11 mouse cellular contexts compared by ENCODE assay signal in the genomic region with DNA sequence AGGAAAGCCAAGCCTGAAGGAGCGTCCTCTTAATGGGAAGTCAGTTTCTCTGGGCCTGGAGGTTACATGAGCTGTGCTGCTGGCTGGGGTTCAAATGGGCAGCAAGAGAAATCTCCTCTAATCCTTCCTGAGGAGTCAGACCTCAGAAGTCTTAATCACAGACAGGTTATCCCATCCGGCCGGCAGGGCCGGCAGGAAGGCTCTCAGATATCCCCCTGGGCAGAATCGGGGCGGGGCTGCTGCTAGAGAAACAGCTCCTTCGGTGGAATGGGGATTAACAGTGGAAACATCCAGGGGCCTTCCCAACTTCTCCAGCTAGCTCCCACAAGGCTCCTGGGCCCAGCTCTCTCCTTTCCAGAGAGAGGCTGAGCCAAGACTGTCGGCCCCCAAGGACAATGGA.
DNase-seq lines count a peak whose midpoint lies in the region; ATAC-seq and TF ChIP-seq lines count a peak whose summit lies in the region.
"Had no signal": no experiment of that assay in that cellular context is flagged by ENCODE, and none has a peak within 500 bp of the region (broad histone marks: within the 10 kb centered on the region; RNA-seq: fewer than 3 reads in every experiment).

No protein-coding gene starts in this region.

- H3K4me2 ChIP-seq in heart, embryonic 11.5 days, result no peak overlapping the region
- H3K4me2 ChIP-seq in heart, postnatal 0 days (ENCODE audit: low read depth, low read length), result no peak overlapping the region

- no peaks in the 10 kb centered on the region for H3K9me3 ChIP-seq in heart, embryonic 11.5 days (replicated peaks; ENCODE audit: control insufficient read depth, low read length)
- no peaks in the 10 kb centered on the region for H3K9me3 ChIP-seq in embryonic facial prominence, embryonic 10.5 days
- H3K9me3 ChIP-seq in heart, postnatal 0 days (replicated peaks; ENCODE audit: control insufficient read depth, low read length), result no peaks in the 10 kb centered on the region

- ATAC-seq in heart, embryonic 11.5 days (replicated peaks; ENCODE audit: insufficient number of reproducible peaks, low FRiP score, low TSS enrichment), result no peak
- ATAC-seq in heart, postnatal 0 days (ENCODE audit: insufficient read depth, low read depth), result peak; percentile 12; the same call in 1 of the 2 replicates

- H3K4me3 ChIP-seq in heart, embryonic 11.5 days (ENCODE audit: low read depth, low read length), result no peak overlapping the region
- H3K4me3 ChIP-seq in embryonic facial prominence, embryonic 10.5 days, result no peak overlapping the region
- H3K4me3 ChIP-seq in heart, postnatal 0 days (ENCODE audit: low read depth, low read length), result no peak overlapping the region

- no peak for DNase-seq in heart, postnatal 25 days (ENCODE audit: low spot score)
- DNase-seq in 3T3-L1 (ENCODE audit: low read depth, low spot score), result peak; percentile 13
- peak; percentile 71 for DNase-seq in embryonic facial prominence, embryonic 10.5 days (ENCODE audit: low spot score)
- peak; percentile 33 for DNase-seq in heart, postnatal 0 days (ENCODE audit: low spot score)
- DNase-seq in urinary bladder, postnatal 4 days (ENCODE audit: low spot score in 2 of 2), result no peak
- no peak for DNase-seq in right cerebral cortex, postnatal 10 days (ENCODE audit: low spot score in 2 of 2)
- no peak for DNase-seq in right cerebral cortex, postnatal 36 days (ENCODE audit: low spot score in 2 of 2)
- DNase-seq: lung, adult 2 months; right cerebral cortex, postnatal 4 days; thymus, postnatal 25 days had no signal

- WGBS in heart, embryonic 11.5 days (ENCODE audit: insufficient replicate concordance), result 18% methylated on average over 8 of the region's 8 CpGs
- 21% methylated on average over 8 of the region's 8 CpGs for WGBS in embryonic facial prominence, embryonic 10.5 days
- WGBS in heart, postnatal 0 days, result 44% methylated on average over 8 of the region's 8 CpGs

- no peak for TF ChIP-seq EP300 in heart, postnatal 0 days (IDR thresholded peaks at IDR 0.05; ENCODE audit: low read depth)

- H3K4me1 ChIP-seq in heart, embryonic 11.5 days (ENCODE audit: control insufficient read depth, insufficient read depth, low read length), result peaks cover 26% of the 10 kb centered on the region
- H3K4me1 ChIP-seq in embryonic facial prominence, embryonic 10.5 days, result peaks cover 57% of the 10 kb centered on the region
- H3K4me1 ChIP-seq in heart, postnatal 0 days (ENCODE audit: control insufficient read depth, insufficient read depth), result peaks cover 35% of the 10 kb centered on the region

- no peak for TF ChIP-seq CTCF in heart, postnatal 0 days (IDR thresholded peaks at IDR 0.05; ENCODE audit: low read depth)

- H3K27me3 ChIP-seq in heart, embryonic 11.5 days (ENCODE audit: control insufficient read depth, insufficient read depth, low read length), result no peaks in the 10 kb centered on the region
- H3K27me3 ChIP-seq in embryonic facial prominence, embryonic 10.5 days (replicated peaks; ENCODE audit: low read depth, poor library complexity, severe bottlenecking), result no peaks in the 10 kb centered on the region
- no peaks in the 10 kb centered on the region for H3K27me3 ChIP-seq in heart, postnatal 0 days (ENCODE audit: control insufficient read depth, insufficient read depth, low read length)

- 0 out of 2 replicates have a peak overlapping the region, but pooled peaks have one; percentile 28 for H3K9ac ChIP-seq in heart, embryonic 11.5 days (ENCODE audit: low read depth, low read length)
- no peak overlapping the region for H3K9ac ChIP-seq in heart, postnatal 0 days (replicated peaks; ENCODE audit: low read depth, low read length)

- H3K27ac ChIP-seq in heart, embryonic 11.5 days (ENCODE audit: low read depth, low read length), result no peak overlapping the region
- H3K27ac ChIP-seq in embryonic facial prominence, embryonic 10.5 days (replicated peaks), result peak overlapping the region; percentile 62
- peak overlapping the region; percentile 30; the same call in 1 of the 2 replicates for H3K27ac ChIP-seq in heart, postnatal 0 days (ENCODE audit: low read depth)

- intact Hi-C loops in heart, postnatal 25 days (cut with DNase I), result loop anchor here (5.0 kb wide), 1 partner anchor 104 kb away; a partner anchor contains a TSS

- no peaks in the 10 kb centered on the region for H3K36me3 ChIP-seq in heart, embryonic 11.5 days (ENCODE audit: control insufficient read depth, insufficient read depth, low read length)
- H3K36me3 ChIP-seq in embryonic facial prominence, embryonic 10.5 days (replicated peaks), result peaks cover 51% of the 10 kb centered on the region
- H3K36me3 ChIP-seq in heart, postnatal 0 days (replicated peaks; ENCODE audit: control insufficient read depth, insufficient read depth, low read length), result 0 out of 2 replicates have a peak, but pooled peaks cover 6% of the 10 kb centered on the region

Comparison
In these comparisons a context has a peak if more than half of its experiments do, and no peak if none do; other contexts are left out.
1. DNase-seq: peak in 3T3-L1 (single experiment), embryonic facial prominence, embryonic 10.5 days (single experiment) and heart, postnatal 0 days (single experiment); none in heart, postnatal 25 days (single experiment), urinary bladder, postnatal 4 days (0 of 2), right cerebral cortex, postnatal 10 days (0 of 2) and right cerebral cortex, postnatal 36 days (0 of 2).